Mouse (Mus musculus) erythroblast, adult 5-6 weeks (primary cell): Measurements from ENCODE around the gene Ctbs. TPM values are rescaled to one million over a fixed set of nuclear protein-coding genes. Genes with fewer than 3 reads are reported as not detected.

Experiments used
- ATAC-seq: replicated peaks from 2 replicates; pipeline ENCODE4 v1.8.0; 2016; ENCODE audit warnings: moderate number of reproducible peaks, mild to moderate bottlenecking, moderate TSS enrichment, inconsistent platforms; ENCODE audit not compliant: poor library complexity, low FRiP score, severe bottlenecking
- total RNA-seq, 2 experiments: library from RNA; stranded (forward) in 1 of 2; stranded (reverse) in 1 of 2; fragments of 150-400 nt in 1 of 2; fragments of 200-764, 138-1000 nt in 1 of 2; gene quantifications; 2 replicates each; pipeline versions ENCODE4 v1.2.3 to v1.2.4; 2015 to 2017; ENCODE audit warnings: low replicate concordance in 2 of 2

The Ctbs gene
- total RNA-seq, 2 experiments from 2014 or later = 4.6 to 9.6 TPM

DNA sequence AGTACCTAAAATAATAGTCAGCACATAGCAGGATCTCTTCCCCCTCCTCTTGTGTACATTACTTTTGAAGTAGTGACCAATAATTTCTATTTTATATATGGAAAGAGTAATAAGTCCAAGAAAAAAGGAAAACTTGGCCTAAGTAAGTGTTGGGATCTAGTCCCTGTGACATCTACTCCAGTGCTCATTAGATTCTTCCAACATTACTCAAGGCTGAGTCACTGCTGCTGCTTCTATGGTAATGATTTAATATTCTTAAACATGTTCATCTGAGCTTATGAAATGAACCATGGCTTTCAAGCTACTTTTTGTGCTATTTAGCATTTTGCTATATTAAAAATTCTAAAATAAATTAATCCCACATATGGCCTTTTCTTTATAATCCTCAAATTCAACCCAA is 24.1 kb downstream of the Ctbs start:
- no peak for ATAC-seq

DNA sequence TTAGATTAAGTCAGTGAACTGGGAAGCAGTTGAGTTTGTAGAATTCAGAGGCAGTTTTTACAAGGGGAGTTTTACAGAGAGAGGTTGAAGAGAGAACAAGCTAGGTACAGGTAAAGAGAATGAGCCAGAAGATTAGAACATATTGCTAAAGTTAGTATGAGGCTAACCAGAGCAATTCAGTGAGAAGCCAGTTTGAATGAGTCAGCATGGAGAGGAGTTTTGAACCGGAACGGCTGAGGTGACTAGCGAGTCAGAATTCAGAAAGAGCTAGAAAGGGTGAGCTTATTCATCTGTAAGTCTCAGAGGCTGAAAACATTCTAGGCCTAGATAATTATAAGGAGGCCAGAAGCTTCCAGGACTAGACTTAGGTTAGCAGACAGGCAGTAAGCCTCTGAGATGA is 24.8 kb downstream of the Ctbs start:
- no peak for ATAC-seq

DNA sequence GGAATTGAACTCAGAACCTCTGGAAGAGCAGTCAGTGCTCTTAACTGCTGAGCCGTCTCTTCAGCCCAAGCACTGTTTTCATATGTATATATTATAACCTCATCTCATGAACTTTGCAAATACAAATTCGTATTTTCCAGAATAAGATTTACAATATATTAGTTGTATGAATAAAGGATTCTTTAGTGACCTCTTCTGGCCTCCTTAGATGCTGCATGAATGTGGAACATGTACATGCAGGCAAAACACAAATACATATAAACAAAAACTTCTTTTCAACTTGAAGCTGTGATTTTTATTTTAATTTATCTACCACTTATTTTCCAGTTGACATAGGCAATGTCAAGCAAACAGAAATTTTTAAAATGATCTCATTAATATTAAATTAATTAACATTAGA is 32.4 kb downstream of the Ctbs start:
- ATAC-seq = no peak

DNA sequence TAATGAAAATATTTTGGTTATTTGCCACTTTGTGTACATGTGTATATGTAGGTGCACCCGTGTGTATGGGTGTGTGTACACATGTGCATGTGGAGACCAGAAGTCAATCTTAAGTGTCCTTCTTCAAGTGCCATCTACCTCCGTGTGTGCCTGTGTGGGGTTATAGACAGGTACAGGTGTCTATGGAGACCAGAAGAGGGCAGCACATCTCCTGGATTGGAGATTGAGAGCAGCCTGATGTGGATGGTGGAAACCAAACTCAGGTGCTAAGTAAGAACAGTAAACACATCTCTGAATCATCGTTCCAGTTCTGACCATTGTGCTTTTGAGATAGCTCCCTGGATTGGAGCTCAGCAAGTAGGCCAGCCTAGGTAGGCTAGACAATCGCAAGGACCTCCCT is 36.9 kb downstream of the Ctbs start:
- ATAC-seq = peak; percentile 60; the same call in 1 of the 2 replicates

DNA sequence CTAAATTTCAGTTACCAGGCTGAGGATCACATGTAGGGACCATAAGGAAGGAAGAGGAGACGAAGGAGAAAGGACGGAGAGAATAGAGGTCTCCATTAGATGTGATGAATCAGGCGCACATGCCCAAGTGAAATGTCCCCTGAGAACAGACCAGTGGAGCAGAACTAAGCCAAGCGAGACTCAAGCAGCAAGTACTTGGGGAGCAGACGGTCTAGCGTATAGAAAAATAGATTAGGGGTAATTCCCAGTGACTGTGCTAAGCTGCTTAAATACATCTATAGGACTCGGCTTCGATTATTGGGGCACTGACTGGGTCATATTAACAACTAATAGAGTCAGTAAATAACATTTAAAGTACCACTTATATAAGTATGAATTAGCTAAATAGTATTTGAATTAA is 45.3 kb downstream of the Ctbs start:
- ATAC-seq = no peak

- peak; percentile 34; the same call in 1 of the 2 replicates for ATAC-seq
These were observed 49.4 kb downstream of the Ctbs start for GRCm38 (mm10) chr3:146498989-146499388.

DNA sequence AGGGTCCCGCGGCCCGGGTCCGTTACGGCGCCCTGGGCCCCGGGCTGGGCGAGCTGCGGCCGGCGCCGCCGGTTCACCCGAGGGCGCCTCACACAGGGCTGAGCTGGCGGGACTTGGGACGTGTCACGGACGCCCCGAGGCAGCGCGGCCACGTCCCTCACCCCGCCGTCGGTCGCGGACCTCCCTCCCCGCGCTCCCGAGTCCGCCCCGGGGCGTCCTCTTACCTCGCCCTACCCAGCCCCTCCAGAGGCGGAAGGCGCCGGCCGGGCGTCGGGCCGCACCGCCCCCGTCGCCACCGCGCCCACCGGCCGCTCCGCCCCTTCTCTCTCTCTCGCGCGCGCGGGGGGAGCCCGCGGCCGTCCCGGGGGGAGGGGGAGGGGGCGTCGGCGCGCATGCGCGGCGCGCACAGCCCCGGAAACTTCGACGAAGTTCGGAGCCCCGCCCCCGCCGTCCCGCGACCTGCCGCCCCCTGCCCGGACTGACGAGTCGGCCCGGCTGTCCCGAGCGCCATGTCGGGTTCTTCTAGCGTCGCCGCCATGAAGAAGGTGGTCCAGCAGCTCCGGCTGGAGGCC is 49.9 kb downstream of the Ctbs start, which contains the start of the genes Spata1 and Gng5:
Spata1 (minus strand) TSS at position 323 of the 572 bp plus-strand sequence.
Gng5 (plus strand) TSS at position 377 of the 572 bp plus-strand sequence.
- peak; percentile 88 for ATAC-seq

DNA sequence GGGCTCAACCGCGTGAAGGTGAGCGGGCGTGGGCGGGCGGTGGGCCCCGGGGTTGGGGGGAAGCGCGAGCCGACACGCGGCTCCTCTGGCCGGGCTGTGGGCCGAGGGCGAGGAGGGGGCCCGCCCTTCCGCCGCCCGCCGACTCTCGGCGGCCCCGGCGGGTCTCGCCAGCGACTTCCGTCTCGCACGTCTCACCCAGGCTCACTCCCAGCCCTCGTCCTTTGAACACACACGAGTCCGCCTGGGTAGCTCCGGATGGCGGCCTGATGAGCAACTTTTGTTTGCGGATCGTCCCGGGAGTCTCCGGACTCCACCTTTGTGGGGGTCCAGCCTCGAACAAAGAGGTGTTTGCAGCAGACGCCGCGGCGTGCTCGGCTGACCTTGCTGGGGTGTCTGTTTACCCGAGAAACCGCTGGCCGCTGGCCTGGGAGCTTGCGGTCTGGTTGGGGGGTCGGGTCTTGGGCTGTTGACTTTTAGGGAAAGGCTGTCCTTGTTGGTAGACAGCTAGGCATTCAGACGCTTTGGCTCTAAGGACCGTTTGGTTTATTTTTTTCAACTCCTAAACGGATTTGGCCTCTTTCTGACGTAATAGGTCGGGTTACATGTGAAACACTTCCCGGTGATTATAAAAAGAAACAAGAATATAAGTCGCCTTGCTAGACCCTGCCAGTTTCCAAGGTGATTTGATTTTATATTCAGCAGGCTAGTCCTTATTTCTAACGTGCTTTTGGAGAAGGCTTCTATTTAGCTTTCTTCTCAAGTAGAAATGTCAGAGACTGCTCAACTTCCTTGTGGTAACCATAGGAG is 50.6 kb downstream of the Ctbs start:
- peak; percentile 38 for ATAC-seq

- peak; percentile 49 for ATAC-seq
These were observed 51.2 kb downstream of the Ctbs start for GRCm38 (mm10) chr3:146500810-146501201.

- no peak for ATAC-seq
These were observed 52.1 kb downstream of the Ctbs start for GRCm38 (mm10) chr3:146501601-146502123.

GRCm38 (mm10) chr3:146506711-146507110 is 57.1 kb downstream of the Ctbs start:
- ATAC-seq = no peak

Other genes starting within 250 kb of the Ctbs start
- not detected in 2 replicates for gene Lpar3, start 228.8 kb upstream of the Ctbs start, total RNA-seq (2015; ENCODE audit: low replicate concordance)
- not detected in 2 replicates for gene Lpar3, start 228.8 kb upstream of the Ctbs start, total RNA-seq (2017; ENCODE audit: low replicate concordance)
- 13.2 and 15.0 TPM in 2 replicates for gene Ssx2ip, start 45.2 kb upstream of the Ctbs start, total RNA-seq (2015; ENCODE audit: low replicate concordance)
- 25.0 and 37.5 TPM in 2 replicates for gene Ssx2ip, start 45.2 kb upstream of the Ctbs start, total RNA-seq (2017; ENCODE audit: low replicate concordance)
- gene Spata1, start 50.0 kb downstream of the Ctbs start, total RNA-seq (2015; ENCODE audit: low replicate concordance) = 1.3 and 14.4 TPM in 2 replicates
- gene Spata1, start 50.0 kb downstream of the Ctbs start, total RNA-seq (2017; ENCODE audit: low replicate concordance) = 0.26 and 2.2 TPM in 2 replicates
- gene Gng5, start 50.0 kb downstream of the Ctbs start, total RNA-seq (2015; ENCODE audit: low replicate concordance) = 98.0 and 101 TPM in 2 replicates
- gene Gng5, start 50.0 kb downstream of the Ctbs start, total RNA-seq (2017; ENCODE audit: low replicate concordance) = 56.7 and 69.8 TPM in 2 replicates
- gene Rpf1, start 71.6 kb downstream of the Ctbs start, total RNA-seq (2015; ENCODE audit: low replicate concordance) = 18.4 and 34.9 TPM in 2 replicates
- 46.6 and 47.1 TPM in 2 replicates for gene Rpf1, start 71.6 kb downstream of the Ctbs start, total RNA-seq (2017; ENCODE audit: low replicate concordance)
- not detected in 2 replicates for gene Uox, start 120.6 kb downstream of the Ctbs start, total RNA-seq (2015; ENCODE audit: low replicate concordance)
- 0.14 TPM in 1 of 2 replicates, not detected in the other for gene Uox, start 120.6 kb downstream of the Ctbs start, total RNA-seq (2017; ENCODE audit: low replicate concordance)
- not detected in 2 replicates for gene Dnase2b, start 165.8 kb downstream of the Ctbs start, total RNA-seq (2015; ENCODE audit: low replicate concordance)
- gene Dnase2b, start 165.8 kb downstream of the Ctbs start, total RNA-seq (2017; ENCODE audit: low replicate concordance) = not detected in 2 replicates
- gene 4930503B20Rik, start 201.5 kb downstream of the Ctbs start, total RNA-seq (2015; ENCODE audit: low replicate concordance) = not detected in 2 replicates
- gene 4930503B20Rik, start 201.5 kb downstream of the Ctbs start, total RNA-seq (2017; ENCODE audit: low replicate concordance) = not detected in 2 replicates
- gene Samd13, start 235.8 kb downstream of the Ctbs start, total RNA-seq (2015; ENCODE audit: low replicate concordance) = not detected in 2 replicates
- gene Samd13, start 235.8 kb downstream of the Ctbs start, total RNA-seq (2017; ENCODE audit: low replicate concordance) = 0.60 and 0.84 TPM in 2 replicates